Mouse (Mus musculus) MEL (cell line): ENCODE measurements around the gene Ccna2. TPM values are rescaled to one million over a fixed set of nuclear protein-coding genes. Genes with fewer than 3 reads are reported as not detected.

Source experiments
- DNase-seq: peaks from one replicate; pipeline ENCODE4 v3.0.0; 2011; ENCODE audit warnings: low read depth, low spot score
- H3K27ac ChIP-seq: 2 replicates; pipeline ENCODE4 v1.5.1; 2012; ENCODE audit warnings: low read depth, mild to moderate bottlenecking, control low read depth, low read length, moderate library complexity; ENCODE audit not compliant: control insufficient read depth
- H3K27me3 ChIP-seq, 2 experiments: fragments of 150-350 bp in 1 of 2; sonication (generic) in 1 of 2; 2 replicates each; pipeline ENCODE4 v1.6.1; 2012; ENCODE audit warnings: low read length in 2 of 2, mild to moderate bottlenecking in 2 of 2, improper control_type of control experiment in 1 of 2, moderate library complexity in 1 of 2; ENCODE audit not compliant: insufficient read depth in 2 of 2, control insufficient read depth in 1 of 2
- H3K36me3 ChIP-seq, 2 experiments: 2 replicates each; pipeline ENCODE4 v1.6.1; 2012 to 2014; ENCODE audit warnings: low read length in 2 of 2, improper control_type of control experiment in 1 of 2, inconsistent platforms in 1 of 2, mild to moderate bottlenecking in 1 of 2; ENCODE audit not compliant: insufficient read depth in 2 of 2, control insufficient read depth in 1 of 2
- H3K4me1 ChIP-seq, 2 experiments: fragments of 150-350 bp in 1 of 2; sonication (generic) in 1 of 2; 2 replicates each; pipeline ENCODE4 v1.6.1; 2012; ENCODE audit warnings: low read length in 2 of 2, improper control_type of control experiment in 1 of 2, mild to moderate bottlenecking in 1 of 2; ENCODE audit not compliant: insufficient read depth in 2 of 2, control insufficient read depth in 1 of 2
- H3K4me3 ChIP-seq, 2 experiments: fragments of 150-350 bp in 1 of 2; sonication (generic) in 1 of 2; 2 replicates each; pipeline ENCODE4 v1.5.1; 2012; ENCODE audit warnings: low read depth in 2 of 2, low read length in 2 of 2, mild to moderate bottlenecking in 2 of 2, moderate library complexity in 2 of 2, control low read depth in 1 of 2, improper control_type of control experiment in 1 of 2; ENCODE audit not compliant: control insufficient read depth in 1 of 2, insufficient read depth in 1 of 2
- H3K79me2 ChIP-seq: 2 replicates; pipeline ENCODE4 v1.6.1; 2012; ENCODE audit warnings: mild to moderate bottlenecking, low read length, moderate library complexity; ENCODE audit not compliant: control insufficient read depth, poor library complexity, insufficient read depth
- H3K9ac ChIP-seq: 2 replicates; pipeline ENCODE4 v1.6.1; 2012; ENCODE audit warnings: low read depth, mild to moderate bottlenecking, control low read depth, low read length, moderate library complexity; ENCODE audit not compliant: control insufficient read depth, poor library complexity, severe bottlenecking
- H3K9me3 ChIP-seq: fragments of 150-350 bp; sonication (generic); replicated peaks from 2 replicates; pipeline ENCODE4 v1.6.1; 2012; ENCODE audit warnings: mild to moderate bottlenecking, low read length, improper control_type of control experiment, moderate library complexity; ENCODE audit not compliant: insufficient read depth
- CHD1 ChIP-seq: IDR thresholded peaks from 2 replicates; pipeline ENCODE4 v1.6.1; 2012; ENCODE audit warnings: low read depth, mild to moderate bottlenecking, inconsistent platforms, low read length, improper control_type of control experiment
- ELF1 ChIP-seq: IDR thresholded peaks from 2 replicates; pipeline ENCODE4 v1.6.1; 2014; ENCODE audit warnings: low read depth, mild to moderate bottlenecking, inconsistent platforms, low read length, improper control_type of control experiment, moderate library complexity
- EP300 ChIP-seq, 2 experiments: IDR thresholded peaks; 2 replicates each; pipeline ENCODE4 v1.6.1; 2011; ENCODE audit warnings: improper control_type of control experiment in 2 of 2, low read length in 2 of 2, low read depth in 1 of 2, mild to moderate bottlenecking in 1 of 2
- GABPA ChIP-seq: IDR thresholded peaks from 2 replicates; pipeline ENCODE4 v1.6.1; 2012; ENCODE audit warnings: low read depth, mild to moderate bottlenecking, inconsistent platforms, low read length, improper control_type of control experiment, moderate library complexity
- KAT2A ChIP-seq: conservative IDR thresholded peaks from 2 replicates; pipeline ENCODE4 v1.6.1; 2012; ENCODE audit warnings: low read depth, low read length, improper control_type of control experiment, inconsistent platforms
- MAX ChIP-seq: IDR thresholded peaks from 2 replicates; pipeline ENCODE4 v1.6.1; 2011; ENCODE audit warnings: low read length, improper control_type of control experiment
- MAZ ChIP-seq: IDR thresholded peaks from 2 replicates; pipeline ENCODE4 v1.6.1; 2012; ENCODE audit warnings: low read depth, mild to moderate bottlenecking, inconsistent platforms, low read length, improper control_type of control experiment
- MEF2A ChIP-seq: IDR thresholded peaks from 2 replicates; pipeline ENCODE4 v1.6.1; 2014; ENCODE audit warnings: low read depth, mild to moderate bottlenecking, inconsistent platforms, low read length, improper control_type of control experiment; ENCODE audit not compliant: poor library complexity, insufficient replicate concordance, severe bottlenecking; ENCODE audit errors: extremely low read depth
- MXI1 ChIP-seq: IDR thresholded peaks from 2 replicates; pipeline ENCODE4 v1.6.1; 2011; ENCODE audit warnings: mild to moderate bottlenecking, low read depth, low read length, improper control_type of control experiment
- MYB ChIP-seq: IDR thresholded peaks from 2 replicates; pipeline ENCODE4 v1.6.1; 2011; ENCODE audit warnings: mild to moderate bottlenecking, low read depth, low read length, improper control_type of control experiment
- MYC ChIP-seq: IDR thresholded peaks from 2 replicates; pipeline ENCODE4 v1.6.1; 2011; ENCODE audit warnings: low read depth, mild to moderate bottlenecking, low read length, improper control_type of control experiment, moderate library complexity
- NRF1 ChIP-seq: IDR thresholded peaks from 2 replicates; pipeline ENCODE4 v1.6.1; 2014; ENCODE audit warnings: low read depth, mild to moderate bottlenecking, inconsistent platforms, low read length, improper control_type of control experiment, moderate library complexity; ENCODE audit not compliant: poor library complexity, insufficient read depth, severe bottlenecking
- POLR2AphosphoS5 ChIP-seq: IDR thresholded peaks from 2 replicates; pipeline ENCODE4 v1.6.1; 2012; ENCODE audit warnings: low read depth, borderline replicate concordance, mild to moderate bottlenecking, inconsistent platforms, low read length, moderate library complexity, mixed read lengths
- RAD21 ChIP-seq: IDR thresholded peaks from 2 replicates; pipeline ENCODE4 v1.6.1; 2011; ENCODE audit warnings: mild to moderate bottlenecking, low read depth, low read length, improper control_type of control experiment
- SMC3 ChIP-seq: IDR thresholded peaks from 2 replicates; pipeline ENCODE4 v1.6.1; 2011; ENCODE audit warnings: low read depth, low read length, improper control_type of control experiment
- TAL1 ChIP-seq: IDR thresholded peaks from 2 replicates; pipeline ENCODE4 v1.6.1; 2012; ENCODE audit warnings: mild to moderate bottlenecking, inconsistent platforms, low read length, moderate library complexity, mixed read lengths
- UBTF ChIP-seq: IDR thresholded peaks from 2 replicates; pipeline ENCODE4 v1.6.1; 2012; ENCODE audit warnings: low read depth, mild to moderate bottlenecking, inconsistent platforms, low read length, improper control_type of control experiment, moderate library complexity, borderline replicate concordance; ENCODE audit not compliant: insufficient read depth
- USF1 ChIP-seq: IDR thresholded peaks from 2 replicates; pipeline ENCODE4 v1.6.1; 2014; ENCODE audit warnings: low read depth, mild to moderate bottlenecking, inconsistent platforms, low read length, improper control_type of control experiment, moderate library complexity
- ZC3H11A ChIP-seq: IDR thresholded peaks from 2 replicates; pipeline ENCODE4 v1.6.1; 2012; ENCODE audit warnings: low read depth, mild to moderate bottlenecking, inconsistent platforms, low read length, improper control_type of control experiment
- ZNF384 ChIP-seq: IDR thresholded peaks from 2 replicates; pipeline ENCODE4 v1.6.1; 2012; ENCODE audit warnings: low read depth, mild to moderate bottlenecking, inconsistent platforms, low read length, improper control_type of control experiment
- polyA plus RNA-seq, 2 experiments: library from polyadenylated mRNA; stranded (reverse) in 1 of 2; unstranded in 1 of 2; fragments of >175 nt in 1 of 2; fragments of >200 nt in 1 of 2; gene quantifications; 2 replicates each; pipeline versions ENCODE4 v1.2.1 to v1.2.4; 2012; ENCODE audit warnings: low replicate concordance in 2 of 2, low read depth in 1 of 2; ENCODE audit not compliant: insufficient read length in 2 of 2, insufficient read depth in 1 of 2, missing spikeins in 1 of 2
- total RNA-seq: library from RNA; depleted of rRNA; stranded (reverse); fragments of 300-350 nt; gene quantifications from 2 replicates; pipeline ENCODE4 v1.2.3, GENCODE M21; 2012

Ccna2 gene
- total and polyA plus RNA-seq, 3 experiments: 124 to 487 (median 180) TPM

- Histone ChIP-seq H3K9me3 (no peaks in the 10 kb centered on the region), H3K4me1 (no peaks in the 10 kb centered on the region), H3K4me3 (no peak overlapping the region), H3K79me2 (no peaks in the 10 kb centered on the region), H3K27me3 (peaks cover 4 to 8% of the 10 kb centered on the region in 2 experiments; a peak in 2 of 4 replicates)
- no peak for DNase-seq
- TF ChIP-seq MYB (no peak), POLR2AphosphoS5 (no peak), MYC (no peak), RAD21 (no peak), ZNF384 (no peak), TAL1 (no peak), UBTF (no peak), MAZ (no peak), SMC3 (no peak), MXI1 (no peak), MAX (no peak)
- TF ChIP-seq, all 39 proteins: peak for 0
- H3K27ac ChIP-seq: no peak overlapping the region
- H3K9ac ChIP-seq: no peak overlapping the region
- H3K36me3 ChIP-seq: no peaks in the 10 kb centered on the region
Measured at GRCm38 (mm10) chr3:36544961-36545360, 27.0 kb downstream of the Ccna2 start.

- no peaks in the 10 kb centered on the region for H3K79me2 ChIP-seq
- no peak overlapping the region for H3K9ac ChIP-seq
- H3K4me1 ChIP-seq: no peaks in the 10 kb centered on the region
- H3K9me3 ChIP-seq: no peaks in the 10 kb centered on the region
- no peak overlapping the region for H3K27ac ChIP-seq
- no peaks in the 10 kb centered on the region for H3K36me3 ChIP-seq
- TF ChIP-seq MEF2A (no peak), KAT2A (no peak), ZC3H11A (no peak), USF1 (no peak), CHD1 (no peak), GABPA (no peak), EP300 (IDR thresholded peaks at IDR 0.05; ENCODE audit: low read depth in 1 of 2, low read length in 2 of 2) (no peak), NRF1 (no peak), ELF1 (no peak)
- TF ChIP-seq, all 39 proteins: peak for 0
- Histone ChIP-seq H3K27me3 (peaks cover 8 to 9% of the 10 kb centered on the region in 2 experiments; a peak in 3 of 4 replicates), H3K4me3 (no peak overlapping the region)
- DNase-seq: no peak
Measured at GRCm38 (mm10) chr3:36541399-36541798, 30.6 kb downstream of the Ccna2 start.
